Mouse (Mus musculus): ENCODE measurements around the gene Lrrc39.

DNA sequence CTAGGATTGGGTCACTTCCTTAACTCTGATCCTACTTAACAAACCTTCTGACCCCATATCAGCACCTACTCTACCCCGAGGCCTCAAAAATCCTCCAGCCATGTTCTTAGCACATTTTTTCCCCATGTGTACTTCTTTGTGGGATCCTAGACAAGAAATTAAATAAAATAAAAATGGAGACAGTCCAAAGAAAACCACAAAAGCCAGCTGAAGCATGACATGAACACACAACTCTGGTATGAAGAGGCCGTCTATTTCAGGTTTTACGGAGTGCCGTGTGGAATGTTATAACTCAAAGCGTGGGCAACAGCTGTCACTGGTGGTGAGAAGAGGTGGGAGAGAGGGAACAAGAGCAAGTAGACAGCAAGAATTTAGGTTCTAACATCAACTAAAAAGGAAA lies 11.4 kb upstream of the Lrrc39 start:
- TF ChIP-seq CTCF (IDR thresholded peaks at IDR 0.05; ENCODE audit: extremely low read depth, insufficient read length, insufficient replicate concordance, low read depth, low read length), result no peak
- no peak for TF ChIP-seq POLR2A (IDR thresholded peaks at IDR 0.05; ENCODE audit: low read depth, low read length)
